Mouse (Mus musculus) right cerebral cortex, postnatal 10 days (tissue): ENCODE measurements around the gene D16Ertd472e.

ENCODE experiments used
- DNase-seq, 2 experiments: peaks; one replicate each; pipeline ENCODE4 v3.0.0; 2021; ENCODE audit warnings: low spot score in 2 of 2

D16Ertd472e gene

DNA sequence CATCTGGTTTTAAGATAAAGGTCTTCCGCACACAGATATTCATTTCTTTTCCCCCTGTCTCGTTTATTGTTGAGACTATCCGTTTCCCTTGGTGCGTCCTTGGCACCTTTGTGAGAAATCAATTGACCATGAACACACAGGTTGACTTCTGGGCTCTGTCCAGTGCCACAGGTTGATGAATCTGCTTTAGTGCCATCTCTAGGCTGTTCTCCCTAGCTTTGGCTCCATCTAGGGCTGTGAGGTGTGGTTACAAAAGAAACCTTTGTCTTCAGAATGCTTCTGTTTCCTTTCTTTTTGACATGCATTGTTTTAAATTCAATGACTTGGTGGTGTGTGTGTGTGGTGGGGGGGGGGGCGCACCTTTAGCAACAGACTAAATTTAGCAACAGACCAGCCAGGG, 85.7 kb downstream of the D16Ertd472e start:
- no peak for DNase-seq
